Mouse (Mus musculus): ENCODE measurements at regions not wholly inside any gene's neighbourhood (a gene's known extent, or its start where the extent isn't known, plus 50 kb on each side); places are given as distances from the start of the nearest gene placed in this dataset.

- CTCF ChIA-PET = no interaction called here
Measured at GRCm38 (mm10) chr2:115318551-115318950, 263.0 kb upstream of the BC052040 start.

- CTCF ChIA-PET = no interaction called here
Measured at GRCm38 (mm10) chr2:115322582-115322981, 258.9 kb upstream of the BC052040 start.

GRCm38 (mm10) chr2:115326526-115326925 lies 255.0 kb upstream of the BC052040 start:
- CTCF ChIA-PET = no interaction called here

- CTCF ChIA-PET = no interaction called here
Measured at GRCm38 (mm10) chr2:115338178-115338577, 243.3 kb upstream of the BC052040 start.

DNA sequence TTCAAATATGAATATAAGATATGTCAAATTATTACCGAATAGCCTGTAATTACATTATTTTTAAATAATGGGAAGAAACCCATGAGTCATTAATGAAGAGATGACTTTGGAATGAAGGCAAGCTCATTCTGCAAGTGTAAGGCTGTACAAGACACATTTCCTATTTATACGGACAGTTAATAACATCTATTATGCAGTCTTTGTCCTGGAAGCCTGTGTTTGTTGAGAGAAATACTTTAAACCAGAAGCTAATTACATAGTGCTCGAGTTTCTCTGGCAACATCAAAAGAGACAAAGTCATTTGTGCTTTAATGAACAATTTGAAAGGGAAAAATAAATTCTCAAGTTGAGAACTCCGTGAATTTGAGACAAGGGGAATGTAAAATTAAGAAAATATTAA lies 242.5 kb upstream of the BC052040 start:
- CTCF ChIA-PET = no interaction called here

- CTCF ChIA-PET = no interaction called here
Measured at GRCm38 (mm10) chr2:115342360-115342759, 239.2 kb upstream of the BC052040 start.

DNA sequence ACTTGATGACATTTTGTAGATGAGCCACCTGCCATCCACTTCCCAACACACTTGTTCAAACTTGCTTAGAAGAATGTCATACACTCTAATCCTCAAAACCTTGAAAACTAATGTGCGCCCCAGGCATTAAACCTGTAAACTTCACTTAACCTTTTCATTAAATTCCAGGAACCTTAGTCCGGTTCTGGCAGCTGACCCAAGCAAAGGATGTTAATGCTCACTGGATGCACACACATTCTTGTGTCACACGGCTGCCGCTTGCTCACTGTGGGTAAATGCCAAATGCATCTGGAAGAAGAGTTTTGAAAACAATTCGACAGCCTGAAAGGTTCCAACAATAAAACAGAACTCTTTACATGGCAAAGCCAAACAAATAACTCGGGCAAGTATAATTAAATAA lies 235.0 kb upstream of the BC052040 start:
- CTCF ChIA-PET = no interaction called here

- CTCF ChIA-PET = no interaction called here
Measured at GRCm38 (mm10) chr2:115348263-115348662, 233.3 kb upstream of the BC052040 start.

DNA sequence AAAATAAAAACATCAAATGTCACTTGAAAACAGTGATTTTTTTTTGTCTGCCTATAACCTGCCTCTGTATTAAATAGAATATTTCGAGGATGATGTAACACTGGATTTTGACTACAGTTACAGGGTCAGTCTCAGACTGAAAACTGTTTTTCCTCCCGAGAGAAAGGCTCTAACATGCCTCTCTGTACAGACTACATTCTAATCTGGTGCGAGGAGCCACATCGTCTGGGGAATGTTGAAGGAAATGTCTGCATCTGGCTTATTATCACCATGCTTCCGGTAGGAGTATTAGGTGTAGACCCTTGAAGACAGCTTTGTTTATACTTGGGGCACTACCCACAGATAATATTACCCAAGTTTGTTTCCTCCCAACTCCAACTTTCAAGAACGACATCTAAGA lies 210.4 kb upstream of the BC052040 start:
- CTCF ChIA-PET = no interaction called here

GRCm38 (mm10) chr2:115375336-115375735 lies 206.2 kb upstream of the BC052040 start:
- CTCF ChIA-PET = no interaction called here

GRCm38 (mm10) chr2:115384414-115385180 lies 196.9 kb upstream of the BC052040 start:
- CTCF ChIA-PET = no interaction called here

DNA sequence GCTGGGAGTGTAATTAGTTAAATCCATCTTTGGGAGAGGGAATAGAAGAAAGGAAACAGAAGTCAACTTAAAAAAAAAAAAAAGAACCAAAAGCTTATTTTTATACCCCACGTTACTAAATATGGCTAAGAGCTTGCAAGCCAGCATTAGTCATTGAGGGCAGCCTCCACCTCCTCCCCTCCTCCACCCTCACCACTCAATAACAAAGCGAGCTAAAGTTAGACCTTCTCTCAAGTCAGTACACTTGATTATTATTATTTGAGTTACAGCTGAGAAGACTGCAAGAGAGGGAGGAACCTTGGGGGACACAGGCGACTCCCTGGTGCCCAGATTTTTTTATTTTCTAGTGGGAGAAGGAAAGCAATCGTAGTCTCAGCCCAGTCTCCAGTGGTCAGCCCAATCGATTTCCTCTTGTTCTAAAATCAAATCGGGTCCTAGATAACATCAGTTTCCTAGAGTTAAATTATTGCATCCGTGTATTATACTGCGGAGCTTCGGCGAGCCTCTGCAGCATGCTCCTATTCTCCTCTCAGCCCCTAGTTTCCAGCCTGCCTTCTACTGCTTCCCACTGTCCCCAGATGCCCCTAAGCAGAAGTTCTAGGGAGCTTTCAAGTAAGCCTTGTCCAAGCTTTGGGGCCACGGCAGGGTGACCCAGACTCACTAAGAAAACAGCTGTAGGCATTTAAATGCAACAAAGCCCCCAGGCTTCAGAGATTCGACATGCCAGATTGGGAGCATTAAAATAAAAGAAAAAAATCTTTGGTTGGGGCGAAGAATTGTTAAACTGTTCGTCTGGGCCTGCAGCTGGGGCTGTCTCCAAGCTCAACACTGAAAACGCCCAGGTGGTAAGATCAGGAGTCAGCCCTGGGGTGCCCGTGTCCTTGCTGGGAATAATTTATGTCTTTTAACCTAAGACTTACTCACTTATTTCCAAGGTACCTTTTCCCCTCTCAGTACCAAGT lies 196.0 kb upstream of the BC052040 start:
- CTCF ChIA-PET = interaction anchor here (0.6 kb wide), 1 partner anchor 654 kb away, joined by 4 read pairs; no protein-coding TSS in a partner anchor

DNA sequence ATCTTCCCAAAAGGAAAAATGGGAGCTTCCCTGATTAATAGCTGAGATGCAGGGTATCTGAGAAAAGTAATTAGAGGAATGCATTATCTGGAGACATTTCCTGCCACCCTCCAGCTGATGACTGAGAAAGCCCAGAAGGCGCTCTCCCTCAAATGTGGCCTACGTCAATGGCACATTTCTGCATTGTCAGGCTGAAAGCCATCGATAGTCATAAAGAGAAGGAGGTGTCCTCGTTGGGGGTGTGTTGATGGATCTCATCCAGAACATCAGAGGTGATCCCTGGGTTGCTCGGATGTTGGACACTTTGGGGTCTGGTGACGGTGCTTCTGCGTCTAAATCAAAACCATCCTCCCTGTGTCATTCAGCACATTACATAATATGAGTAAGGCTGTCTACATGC lies 189.9 kb upstream of the BC052040 start:
- CTCF ChIA-PET = no interaction called here

GRCm38 (mm10) chr2:115392082-115392762 lies 189.3 kb upstream of the BC052040 start:
- CTCF ChIA-PET = no interaction called here

GRCm38 (mm10) chr2:115394091-115394490 lies 187.4 kb upstream of the BC052040 start:
- CTCF ChIA-PET = no interaction called here

DNA sequence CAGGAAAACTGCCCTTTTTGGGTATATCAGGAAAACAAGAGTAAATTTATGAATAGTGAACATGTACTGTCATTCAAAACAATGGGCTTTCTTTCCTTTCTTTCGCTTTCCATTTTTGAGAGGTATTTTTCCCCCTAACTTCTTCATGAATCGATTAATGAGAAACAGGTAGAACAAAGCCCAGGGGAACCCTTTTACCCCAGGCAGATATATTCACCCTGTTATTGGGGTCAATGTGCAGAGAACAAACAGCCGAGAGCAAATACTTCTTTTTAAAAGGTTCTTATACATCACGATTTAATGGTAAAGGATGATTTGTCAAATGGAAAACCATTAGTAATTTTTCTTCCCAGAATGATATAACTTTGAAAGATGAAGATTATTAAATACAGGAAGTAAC lies 183.0 kb upstream of the BC052040 start:
- CTCF ChIA-PET = no interaction called here

- CTCF ChIA-PET = interaction anchor here (0.7 kb wide), 1 partner anchor 562 kb away, joined by 4 read pairs; no protein-coding TSS in a partner anchor
Measured at GRCm38 (mm10) chr2:115399107-115399740, 182.3 kb upstream of the BC052040 start.

GRCm38 (mm10) chr2:115399987-115400550 lies 181.4 kb upstream of the BC052040 start:
- CTCF ChIA-PET = interaction anchor here (0.7 kb wide), 1 partner anchor 563 kb away, joined by 4 read pairs; no protein-coding TSS in a partner anchor

DNA sequence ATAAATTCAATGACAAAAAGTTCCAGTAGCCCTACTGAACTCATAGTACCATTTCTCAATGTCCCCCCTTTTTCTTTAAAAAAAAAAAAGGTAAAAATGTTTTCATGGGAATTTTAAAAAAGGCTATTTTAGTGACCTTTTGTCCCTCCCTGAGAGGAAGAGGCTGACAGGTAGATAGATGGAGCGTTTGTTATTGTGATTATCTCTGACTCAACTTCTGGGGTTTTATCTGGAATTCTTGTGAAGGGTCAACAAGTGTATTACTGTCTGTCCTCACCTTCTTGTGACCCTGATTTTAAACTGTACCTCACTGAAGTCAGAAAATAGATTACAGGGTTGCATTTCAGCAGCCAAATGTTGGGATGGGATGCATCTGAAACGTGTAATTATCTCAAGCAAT lies 179.3 kb upstream of the BC052040 start:
- CTCF ChIA-PET = no interaction called here

GRCm38 (mm10) chr2:115432476-115432875 lies 149.0 kb upstream of the BC052040 start:
- CTCF ChIA-PET = no interaction called here

DNA sequence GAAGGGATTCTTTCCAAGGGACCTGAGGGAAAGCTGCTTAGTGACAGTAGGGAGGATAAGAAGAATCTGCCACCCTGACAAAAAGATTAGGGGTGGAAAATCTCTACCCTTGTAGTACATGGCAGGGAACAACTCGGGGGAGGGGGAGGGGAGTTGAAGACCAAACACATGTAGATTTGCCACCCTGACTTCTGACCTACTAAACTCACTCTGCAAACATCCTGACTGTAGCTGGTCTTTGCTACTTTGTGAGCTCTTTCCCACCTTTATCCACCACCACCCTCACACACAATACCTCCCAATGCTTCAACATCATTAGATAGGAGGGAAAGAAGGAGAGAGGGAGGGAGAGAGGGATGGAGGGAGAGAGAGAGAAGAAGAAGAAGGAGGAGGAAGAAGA lies 140.4 kb upstream of the BC052040 start:
- CTCF ChIA-PET = no interaction called here
